Mouse (Mus musculus): ENCODE measurements at regions not wholly inside any gene's neighbourhood (a gene's known extent, or its start where the extent isn't known, plus 50 kb on each side); places are given as distances from the start of the nearest gene placed in this dataset.

GRCm38 (mm10) chr8:91901525-91902281 lies 99.8 kb upstream of the Irx3 start:
- intact Hi-C loops (cut with DNase I), result no loop called here

GRCm38 (mm10) chr8:91899747-91900146 lies 97.9 kb upstream of the Irx3 start:
- intact Hi-C loops (cut with DNase I), result no loop called here

More at GRCm38 (mm10) chr8:91901525-91902281, 99.8 kb upstream of the Irx3 start:
- DNase-seq, result peak; percentile 86

GRCm38 (mm10) chr8:91897381-91897780 lies 95.5 kb upstream of the Irx3 start:
- DNase-seq, result no peak
- intact Hi-C loops (cut with DNase I), result no loop called here

More at GRCm38 (mm10) chr8:91899747-91900146, 97.9 kb upstream of the Irx3 start:
- peak; percentile 45 for DNase-seq

GRCm38 (mm10) chr8:91895987-91896386 lies 94.1 kb upstream of the Irx3 start:
- intact Hi-C loops (cut with DNase I), result no loop called here
- DNase-seq, result no peak

- intact Hi-C loops (cut with DNase I), result no loop called here
- no peak for DNase-seq
These were observed 83.0 kb upstream of the Irx3 start for GRCm38 (mm10) chr8:91884862-91885261.

- intact Hi-C loops (cut with DNase I), result no loop called here
- DNase-seq, result no peak
These were observed 82.5 kb upstream of the Irx3 start for GRCm38 (mm10) chr8:91884325-91884724.

GRCm38 (mm10) chr8:91883012-91883411 lies 81.1 kb upstream of the Irx3 start:
- intact Hi-C loops (cut with DNase I), result no loop called here
- no peak for DNase-seq

GRCm38 (mm10) chr8:91878886-91879285 lies 77.0 kb upstream of the Irx3 start:
- intact Hi-C loops (cut with DNase I), result no loop called here
- no peak for DNase-seq

- intact Hi-C loops (cut with DNase I), result no loop called here
- DNase-seq, result no peak
These were observed 74.3 kb upstream of the Irx3 start for GRCm38 (mm10) chr8:91876161-91876560.

- intact Hi-C loops (cut with DNase I), result no loop called here
- no peak for DNase-seq
These were observed 71.4 kb upstream of the Irx3 start for GRCm38 (mm10) chr8:91873232-91873631.

- peak; percentile 26 for DNase-seq
These were observed 70.6 kb upstream of the Irx3 start for GRCm38 (mm10) chr8:91872278-91873115.

GRCm38 (mm10) chr8:91867069-91867468 lies 65.2 kb upstream of the Irx3 start:
- DNase-seq, result no peak
- intact Hi-C loops (cut with DNase I), result no loop called here

More at GRCm38 (mm10) chr8:91872278-91873115, 70.6 kb upstream of the Irx3 start:
- intact Hi-C loops (cut with DNase I), result no loop called here

GRCm38 (mm10) chr8:91866076-91866475 lies 64.2 kb upstream of the Irx3 start:
- no peak for DNase-seq

GRCm38 (mm10) chr8:91865361-91865760 lies 63.5 kb upstream of the Irx3 start:
- intact Hi-C loops (cut with DNase I), result no loop called here
- DNase-seq, result no peak

More at GRCm38 (mm10) chr8:91866076-91866475, 64.2 kb upstream of the Irx3 start:
- intact Hi-C loops (cut with DNase I), result no loop called here

- no peak for DNase-seq
- intact Hi-C loops (cut with DNase I), result no loop called here
These were observed 61.6 kb upstream of the Irx3 start for GRCm38 (mm10) chr8:91863505-91863904.

GRCm38 (mm10) chr8:91855881-91856280 lies 54.0 kb upstream of the Irx3 start:
- intact Hi-C loops (cut with DNase I), result no loop called here
- no peak for DNase-seq

GRCm38 (mm10) chr8:91854369-91854768 lies 52.5 kb upstream of the Irx3 start:
- intact Hi-C loops (cut with DNase I), result no loop called here
- DNase-seq, result no peak

- DNase-seq, result no peak
- intact Hi-C loops (cut with DNase I), result no loop called here
These were observed 51.9 kb upstream of the Irx3 start for GRCm38 (mm10) chr8:91853803-91854202.

- intact Hi-C loops (cut with DNase I), result no loop called here
- DNase-seq, result no peak
These were observed 51.5 kb upstream of the Irx3 start for GRCm38 (mm10) chr8:91853336-91853735.

Measured in left cerebral cortex, postnatal 4 days (tissue).